Mouse (Mus musculus) forelimb bud, embryonic 11.5 days (tissue): ENCODE measurements around the gene Vmn1r217.
"Not testable (repeated sequence)": the region's sequence is repeated elsewhere in the genome, so short reads cannot be mapped to it uniquely, and the experiment has no call there.

Source experiments
- DNase-seq: peaks from one replicate; pipeline ENCODE4 v3.0.0-alpha.2; 2012; ENCODE audit warnings: low read depth, low spot score

Vmn1r217 gene

GRCm38 (mm10) chr13:23118126-23118525 is at the start of gene Vmn1r217:
TSS of gene Vmn1r217 (minus strand) at chr13:23118226.
- DNase-seq, result not testable (repeated sequence)

GRCm38 (mm10) chr13:23166471-23166870 is 48.4 kb upstream of the Vmn1r217 start:
- DNase-seq, result not testable (repeated sequence)

GRCm38 (mm10) chr13:23159012-23159411 is 41.0 kb upstream of the Vmn1r217 start, which contains the start of gene Vmn1r219:
TSS of gene Vmn1r219 (plus strand) at chr13:23159312.
- no peak for DNase-seq

GRCm38 (mm10) chr13:23157848-23158247 is 39.8 kb upstream of the Vmn1r217 start:
- DNase-seq, result no peak

GRCm38 (mm10) chr13:23138880-23139279 is 20.9 kb upstream of the Vmn1r217 start:
- no peak for DNase-seq

GRCm38 (mm10) chr13:23133501-23133900 is 15.5 kb upstream of the Vmn1r217 start:
- no peak for DNase-seq

GRCm38 (mm10) chr13:23133099-23133498 is 15.1 kb upstream of the Vmn1r217 start, which contains the start of gene Vmn1r218:
TSS of gene Vmn1r218 (plus strand) at chr13:23133155.
- DNase-seq, result no peak

- DNase-seq, result no peak
Observed at GRCm38 (mm10) chr13:23120611-23121010, 2.6 kb upstream of the Vmn1r217 start.

- no peak for DNase-seq
Observed at GRCm38 (mm10) chr13:23094386-23094785, 23.6 kb downstream of the Vmn1r217 start.

GRCm38 (mm10) chr13:23069312-23069711 is 48.7 kb downstream of the Vmn1r217 start:
- no peak for DNase-seq

GRCm38 (mm10) chr13:23067725-23068124 is 50.3 kb downstream of the Vmn1r217 start, which contains the start of gene Vmn1r215:
TSS of gene Vmn1r215 (plus strand) at chr13:23068025.
- DNase-seq, result no peak

- DNase-seq, result no peak
Observed at GRCm38 (mm10) chr13:23057778-23058177, 60.2 kb downstream of the Vmn1r217 start.
